Mouse (Mus musculus) testis, adult 10 weeks (tissue): ENCODE data around the gene Olfr1411. TPM values are rescaled to one million over a fixed set of nuclear protein-coding genes. Genes with fewer than 3 reads are reported as not detected.

Experiments used
- polyA plus RNA-seq: library from polyadenylated mRNA; stranded (reverse); fragments of 350-450 nt; fragmentation: Illumina TruSeq; extraction: RNeasy Lipid Tissue Mini Kit (QIAGEN cat#74804); gene quantifications from one replicate; pipeline ENCODE4 v1.2.3, GENCODE M21; 2014; ENCODE audit warnings: low read depth, low replicate concordance

The Olfr1411 gene
- polyA plus RNA-seq = not detected

GRCm38 (mm10) chr1:92594111-92594510, at the start of gene Olfr1411:
Gene Olfr1411, plus strand, starts transcription at chr1:92594411.

GRCm38 (mm10) chr1:92571022-92571421, 23.2 kb upstream of the Olfr1411 start, which contains the start of gene Olfr1413:
Gene Olfr1413, plus strand, starts transcription at chr1:92571322.

GRCm38 (mm10) chr1:92585479-92585878, 8.7 kb upstream of the Olfr1411 start, which contains the start of gene Olfr1412:
Gene Olfr1412, plus strand, starts transcription at chr1:92585779.

GRCm38 (mm10) chr1:92605482-92605881, 11.3 kb downstream of the Olfr1411 start, which contains the start of gene Olfr1410:
Gene Olfr1410, plus strand, starts transcription at chr1:92605782.

GRCm38 (mm10) chr1:92617488-92617887, 23.3 kb downstream of the Olfr1411 start, which contains the start of gene Olfr12:
Gene Olfr12, plus strand, starts transcription at chr1:92617788.

GRCm38 (mm10) chr1:92641514-92642272, 47.5 kb downstream of the Olfr1411 start, which contains the start of gene Cops9:
Gene Cops9, minus strand, starts transcription at chr1:92641985.

Other genes with a start within 250 kb of the Olfr1411 start
- 46.3 TPM for gene Ndufa10, start 120.6 kb upstream of the Olfr1411 start, polyA plus RNA-seq
- not detected for gene Olfr1416, start 109.3 kb upstream of the Olfr1411 start, polyA plus RNA-seq
- gene Olfr1415, start 98.3 kb upstream of the Olfr1411 start, polyA plus RNA-seq = not detected
- gene Olfr1414, start 75.8 kb upstream of the Olfr1411 start, polyA plus RNA-seq = not detected
- not detected for gene Olfr1413, start 23.1 kb upstream of the Olfr1411 start, polyA plus RNA-seq
- not detected for gene Olfr1412, start 8.6 kb upstream of the Olfr1411 start, polyA plus RNA-seq
- gene Olfr1410, start 11.4 kb downstream of the Olfr1411 start, polyA plus RNA-seq = 0.03 TPM
- not detected for gene Olfr12, start 23.4 kb downstream of the Olfr1411 start, polyA plus RNA-seq
- 116 TPM for gene Cops9, start 47.6 kb downstream of the Olfr1411 start, polyA plus RNA-seq
- gene Otos, start 54.4 kb downstream of the Olfr1411 start, polyA plus RNA-seq = not detected
- gene Gpc1, start 237.2 kb downstream of the Olfr1411 start, polyA plus RNA-seq = 0.13 TPM